Mouse (Mus musculus): ENCODE data around the gene Pld2. TPM values are rescaled to one million over a fixed set of nuclear protein-coding genes. Genes with fewer than 3 reads are reported as not detected.

Gene Pld2
- total RNA-seq, 1 experiment = 4.4 TPM

DNA sequence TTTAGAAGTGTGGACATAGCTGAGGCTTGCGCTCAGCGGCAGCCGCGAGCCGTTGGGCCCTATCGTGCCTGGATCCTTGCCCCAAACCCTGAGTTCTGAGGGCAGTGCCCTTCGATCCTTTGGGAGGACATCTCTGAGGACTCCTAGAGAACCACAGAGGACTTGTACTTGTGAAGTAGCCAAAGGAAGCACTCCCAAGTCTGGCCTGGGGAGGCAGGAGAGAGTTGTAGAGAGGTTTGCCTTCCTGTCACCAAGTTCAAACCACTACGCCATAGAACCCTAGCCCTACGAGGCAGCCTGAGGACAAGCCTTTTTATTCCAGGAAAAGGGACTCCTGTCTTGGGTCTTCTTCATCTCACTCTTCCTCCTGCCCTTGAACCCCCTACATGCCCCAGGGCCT lies 17.7 kb downstream of the Pld2 start:
- Histone ChIP-seq H3K4me1 (ENCODE audit: control insufficient read depth in 2 of 2, insufficient read depth in 2 of 2, low read length in 2 of 2, poor library complexity in 1 of 2) (peaks cover 0 to 6% of the 10 kb centered on the region in 2 experiments; a peak in 2 of 4 replicates), H3K9me3 (ENCODE audit: control insufficient read depth, insufficient read depth, low read depth, low read length) (no peaks in the 10 kb centered on the region), H3K27ac (ENCODE audit: insufficient read depth, low read depth, low read length, poor library complexity, severe bottlenecking) (no peak overlapping the region; the same call in 1 of the 2 replicates), H3K9ac (ENCODE audit: insufficient read depth, low read depth, low read length, poor library complexity, severe bottlenecking) (no peak overlapping the region), H3K4me3 (ENCODE audit: insufficient read depth in 1 of 2, low read depth in 1 of 2, low read length in 2 of 2, poor library complexity in 1 of 2, severe bottlenecking in 1 of 2) (no peak overlapping the region), H3K36me3 (ENCODE audit: control insufficient read depth, insufficient read depth, low read length, poor library complexity, severe bottlenecking) (no peaks in the 10 kb centered on the region)
- no peak for DNase-seq (ENCODE audit: low read depth, low spot score)
- TF ChIP-seq ZC3H11A (IDR thresholded peaks at IDR 0.05; ENCODE audit: borderline replicate concordance, low read depth, low read length) = no peak
- TF ChIP-seq ZNF384 (IDR thresholded peaks at IDR 0.05; ENCODE audit: low read depth, low read length) = no peak
- TF ChIP-seq HCFC1 (IDR thresholded peaks at IDR 0.05; ENCODE audit: borderline replicate concordance, insufficient read depth, low read length) = no peak
- TF ChIP-seq MAFK (IDR thresholded peaks at IDR 0.05; ENCODE audit: insufficient read depth, low read depth, low read length) = no peak
- no peak for TF ChIP-seq CHD2 (IDR thresholded peaks at IDR 0.05; ENCODE audit: low read depth, low read length)
- in situ Hi-C loops (cut with MboI; ENCODE audit: low sequenced_read_pairs in 2 of 2, unreplicated experiment in 2 of 2) = no loop called here

DNA sequence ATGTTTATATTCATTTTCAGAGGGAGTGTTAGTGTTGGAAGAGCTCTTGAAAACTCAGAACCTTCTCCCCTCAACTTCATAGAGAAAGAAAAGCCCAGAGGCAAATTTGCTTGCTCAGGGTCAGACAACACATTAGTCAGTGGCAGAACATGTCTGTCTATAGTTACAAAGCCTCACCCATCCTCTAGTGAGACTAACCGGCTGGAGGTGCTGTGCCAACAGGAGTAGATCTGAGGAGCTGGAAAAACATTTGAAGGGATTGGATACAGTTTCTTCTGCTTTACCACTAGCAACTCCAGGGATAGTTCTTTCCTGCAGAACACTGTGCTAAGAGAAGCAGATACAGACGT lies 22.0 kb downstream of the Pld2 start:
- H3K27ac ChIP-seq (ENCODE audit: insufficient read depth, low read depth, low read length, poor library complexity, severe bottlenecking) = no peak overlapping the region
- TF ChIP-seq ZNF384 (IDR thresholded peaks at IDR 0.05; ENCODE audit: low read depth, low read length) (no peak), ZC3H11A (IDR thresholded peaks at IDR 0.05; ENCODE audit: borderline replicate concordance, low read depth, low read length) (no peak), CHD2 (IDR thresholded peaks at IDR 0.05; ENCODE audit: low read depth, low read length) (no peak), MAFK (IDR thresholded peaks at IDR 0.05; ENCODE audit: insufficient read depth, low read depth, low read length) (no peak), HCFC1 (IDR thresholded peaks at IDR 0.05; ENCODE audit: borderline replicate concordance, insufficient read depth, low read length) (no peak)
- H3K4me1 ChIP-seq (ENCODE audit: control insufficient read depth in 2 of 2, insufficient read depth in 2 of 2, low read length in 2 of 2, poor library complexity in 1 of 2) = no peaks in the 10 kb centered on the region; a peak in 1 of 4 replicates
- no peaks in the 10 kb centered on the region for H3K36me3 ChIP-seq (ENCODE audit: control insufficient read depth, insufficient read depth, low read length, poor library complexity, severe bottlenecking)
- in situ Hi-C loops (cut with MboI; ENCODE audit: low sequenced_read_pairs in 2 of 2, unreplicated experiment in 2 of 2) = no loop called here
- no peaks in the 10 kb centered on the region for H3K9me3 ChIP-seq (ENCODE audit: control insufficient read depth, insufficient read depth, low read depth, low read length)
- H3K9ac ChIP-seq (ENCODE audit: insufficient read depth, low read depth, low read length, poor library complexity, severe bottlenecking) = peak overlapping the region; percentile 80
- H3K4me3 ChIP-seq (ENCODE audit: insufficient read depth in 1 of 2, low read depth in 1 of 2, low read length in 2 of 2, poor library complexity in 1 of 2, severe bottlenecking in 1 of 2) = peak overlapping the region; percentile 79 to 85
- DNase-seq (ENCODE audit: low read depth, low spot score) = no peak

DNA sequence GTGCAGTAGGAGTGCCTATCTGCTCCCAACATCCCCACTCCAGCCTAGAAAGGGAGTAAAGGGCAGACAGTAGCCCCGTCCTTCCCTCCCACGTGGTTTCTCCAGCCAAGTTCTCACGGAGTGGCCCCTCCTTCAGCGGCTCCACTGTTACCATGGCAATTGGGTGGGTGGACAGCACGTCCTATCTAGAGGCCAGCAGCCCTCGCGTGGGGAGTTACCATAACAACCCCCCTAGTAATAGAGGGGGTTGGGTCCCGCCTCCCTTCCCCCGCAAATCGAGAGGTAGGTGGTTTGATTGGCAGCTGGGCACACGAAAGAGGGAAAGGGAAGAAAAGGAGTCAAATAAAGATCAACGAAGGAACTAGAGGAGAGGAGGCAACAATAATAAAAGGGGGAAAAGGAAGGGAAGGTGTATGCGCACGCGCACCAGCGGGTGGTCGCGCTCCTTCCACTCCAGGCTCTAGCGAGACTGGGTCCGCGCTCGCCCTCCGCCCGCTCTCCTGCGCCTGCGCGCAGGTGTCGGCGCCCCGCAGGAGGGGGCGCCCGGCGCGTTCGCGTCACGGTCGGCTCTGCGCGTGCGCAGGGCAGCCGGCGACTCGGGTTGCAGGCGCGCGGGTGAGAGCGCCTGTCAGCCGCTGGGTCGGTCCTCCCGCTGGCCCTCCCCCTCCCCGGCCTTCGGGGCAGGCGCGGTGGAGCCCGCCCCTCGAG lies 22.6 kb downstream of the Pld2 start, which contains the start of gene Mink1:
Mink1 (plus strand) TSS at position 595 of the 708 bp plus-strand sequence.
- in situ Hi-C loops (cut with MboI; ENCODE audit: low sequenced_read_pairs in 2 of 2, unreplicated experiment in 2 of 2) = no loop called here
- peak; percentile 78 for DNase-seq (ENCODE audit: low read depth, low spot score)
- Histone ChIP-seq H3K4me3 (ENCODE audit: insufficient read depth in 1 of 2, low read depth in 1 of 2, low read length in 2 of 2, poor library complexity in 1 of 2, severe bottlenecking in 1 of 2) (peak within 1 kb of the TSS; percentile 79 to 85), H3K9me3 (ENCODE audit: control insufficient read depth, insufficient read depth, low read depth, low read length) (no peaks in the 10 kb centered on the region), H3K36me3 (ENCODE audit: control insufficient read depth, insufficient read depth, low read length, poor library complexity, severe bottlenecking) (no peaks in the 10 kb centered on the region), H3K27ac (ENCODE audit: insufficient read depth, low read depth, low read length, poor library complexity, severe bottlenecking) (peak within 1 kb of the TSS; percentile 56), H3K9ac (ENCODE audit: insufficient read depth, low read depth, low read length, poor library complexity, severe bottlenecking) (peak within 1 kb of the TSS; percentile 80), H3K4me1 (ENCODE audit: control insufficient read depth in 2 of 2, insufficient read depth in 2 of 2, low read length in 2 of 2, poor library complexity in 1 of 2) (no peaks in the 10 kb centered on the region; a peak in 1 of 4 replicates)
- TF ChIP-seq MAFK (IDR thresholded peaks at IDR 0.05; ENCODE audit: insufficient read depth, low read depth, low read length) (no peak), CHD2 (IDR thresholded peaks at IDR 0.05; ENCODE audit: low read depth, low read length) (peak; percentile 34; the same call in 1 of the 2 replicates), ZC3H11A (IDR thresholded peaks at IDR 0.05; ENCODE audit: borderline replicate concordance, low read depth, low read length) (no peak), HCFC1 (IDR thresholded peaks at IDR 0.05; ENCODE audit: borderline replicate concordance, insufficient read depth, low read length) (peak; percentile 41; the same call in 1 of the 2 replicates), ZNF384 (IDR thresholded peaks at IDR 0.05; ENCODE audit: low read depth, low read length) (no peak)

DNA sequence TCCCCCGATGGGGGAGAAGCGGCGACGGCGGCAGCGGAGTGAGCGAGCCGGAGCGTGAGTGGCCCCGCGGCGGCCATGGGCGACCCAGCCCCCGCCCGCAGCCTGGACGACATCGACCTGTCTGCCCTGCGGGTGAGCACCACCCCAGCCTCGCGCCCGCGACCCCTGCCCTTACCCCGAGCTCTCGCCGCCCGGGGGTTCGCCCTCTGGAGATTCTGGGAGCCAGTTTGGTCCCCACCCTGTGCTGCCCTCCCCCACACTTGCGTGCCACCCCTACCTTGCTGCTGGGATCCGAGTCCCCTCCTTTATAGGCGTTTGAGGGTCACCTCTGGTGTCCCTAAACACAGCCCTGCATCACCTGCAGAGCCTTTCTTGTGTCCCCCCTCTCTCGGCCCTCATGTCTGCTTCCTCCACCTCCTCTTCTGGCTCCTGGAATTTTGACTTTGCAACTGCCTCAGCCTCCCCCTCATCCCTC lies 23.2 kb downstream of the Pld2 start:
- no peak for TF ChIP-seq MAFK (IDR thresholded peaks at IDR 0.05; ENCODE audit: insufficient read depth, low read depth, low read length)
- no peak for TF ChIP-seq CHD2 (IDR thresholded peaks at IDR 0.05; ENCODE audit: low read depth, low read length)
- TF ChIP-seq HCFC1 (IDR thresholded peaks at IDR 0.05; ENCODE audit: borderline replicate concordance, insufficient read depth, low read length) = no peak
- no peak for TF ChIP-seq ZNF384 (IDR thresholded peaks at IDR 0.05; ENCODE audit: low read depth, low read length)
- no peak for TF ChIP-seq ZC3H11A (IDR thresholded peaks at IDR 0.05; ENCODE audit: borderline replicate concordance, low read depth, low read length)
- Histone ChIP-seq H3K9me3 (ENCODE audit: control insufficient read depth, insufficient read depth, low read depth, low read length) (no peaks in the 10 kb centered on the region), H3K4me1 (ENCODE audit: control insufficient read depth in 2 of 2, insufficient read depth in 2 of 2, low read length in 2 of 2, poor library complexity in 1 of 2) (no peaks in the 10 kb centered on the region; a peak in 1 of 4 replicates), H3K4me3 (ENCODE audit: insufficient read depth in 1 of 2, low read depth in 1 of 2, low read length in 2 of 2, poor library complexity in 1 of 2, severe bottlenecking in 1 of 2) (peak overlapping the region; percentile 79 to 85), H3K9ac (ENCODE audit: insufficient read depth, low read depth, low read length, poor library complexity, severe bottlenecking) (peak overlapping the region; percentile 80), H3K36me3 (ENCODE audit: control insufficient read depth, insufficient read depth, low read length, poor library complexity, severe bottlenecking) (no peaks in the 10 kb centered on the region), H3K27ac (ENCODE audit: insufficient read depth, low read depth, low read length, poor library complexity, severe bottlenecking) (peak overlapping the region; percentile 2; the same call in 1 of the 2 replicates)
- DNase-seq (ENCODE audit: low read depth, low spot score) = no peak
- in situ Hi-C loops (cut with MboI; ENCODE audit: low sequenced_read_pairs in 2 of 2, unreplicated experiment in 2 of 2) = no loop called here

Measured in ES-E14 (cell line).